Mouse (Mus musculus): ENCODE measurements at regions not wholly inside any gene's neighbourhood (a gene's known extent, or its start where the extent isn't known, plus 50 kb on each side); places are given as distances from the start of the nearest gene placed in this dataset.

DNA sequence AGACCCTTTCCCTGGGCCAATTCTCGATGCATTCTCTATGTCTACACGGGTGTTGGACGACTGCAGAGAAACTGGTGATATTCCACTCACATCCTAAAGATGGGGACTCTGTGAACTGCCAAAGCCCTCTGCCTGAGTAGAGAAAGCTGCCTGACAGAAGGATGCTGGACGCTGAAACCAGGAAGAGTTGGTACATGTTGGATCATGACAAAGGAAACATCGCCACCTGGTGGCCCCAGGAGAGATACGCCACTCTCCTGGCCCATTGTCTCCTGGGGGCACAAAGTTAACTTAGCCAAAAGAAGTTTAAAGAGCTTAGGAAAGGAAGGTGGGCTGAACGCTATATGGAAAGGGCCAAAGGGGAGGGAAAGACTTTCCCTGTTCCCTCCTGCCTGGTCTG, 65.9 kb upstream of the Dynlrb2 start:
- TF ChIP-seq CTCF (IDR thresholded peaks at IDR 0.05; ENCODE audit: low read depth) (peak; percentile 82), EP300 (IDR thresholded peaks at IDR 0.05; ENCODE audit: low read depth) (no peak)
